Mouse (Mus musculus): ENCODE data around the gene Lce3e. TPM values are rescaled to one million over a fixed set of nuclear protein-coding genes. Genes with fewer than 3 reads are reported as not detected.

Lce3e gene
- not detected in 2 replicates for polyA plus RNA-seq (2016; fragmentation: Nextera tagmentation; extraction: Ambion mirVana)

- Histone ChIP-seq H3K9ac (no peak within 1 kb of the TSS), H3K36me3 (no peaks in the 10 kb centered on the region), H3K4me2 (replicated peaks) (no peak within 1 kb of the TSS), H3K27ac (no peak within 1 kb of the TSS), H3K4me1 (no peaks in the 10 kb centered on the region), H3K9me3 (no peaks in the 10 kb centered on the region), H3K4me3 (no peak within 1 kb of the TSS), H3K27me3 (replicated peaks) (no peaks in the 10 kb centered on the region)
- 95% methylated on average over 2 of the region's 2 CpGs for WGBS
- no peak for ATAC-seq (ENCODE audit: low FRiP score, low read depth)
These were observed at the start of gene Lce3e for GRCm38 (mm10) chr3:92966761-92967160. TSS of gene Lce3e (plus strand) at chr3:92967061.

GRCm38 (mm10) chr3:92920364-92920763 lies 46.5 kb upstream of the Lce3e start:
- H3K9ac ChIP-seq = no peak overlapping the region
- no peak for ATAC-seq (ENCODE audit: low FRiP score, low read depth)
- WGBS = 63% methylated on average over 4 of the region's 4 CpGs

GRCm38 (mm10) chr3:92926130-92926529 lies 40.7 kb upstream of the Lce3e start, which contains the start of gene Lce3a:
TSS of gene Lce3a (minus strand) at chr3:92926230.
- no peak within 1 kb of the TSS for H3K9ac ChIP-seq
- no peaks in the 10 kb centered on the region for H3K4me1 ChIP-seq
- no peaks in the 10 kb centered on the region for H3K9me3 ChIP-seq
- no peak within 1 kb of the TSS for H3K27ac ChIP-seq
- H3K36me3 ChIP-seq = no peaks in the 10 kb centered on the region
- no peak within 1 kb of the TSS for H3K4me3 ChIP-seq
- no peak within 1 kb of the TSS for H3K4me2 ChIP-seq (replicated peaks)
- H3K27me3 ChIP-seq (replicated peaks) = no peaks in the 10 kb centered on the region
- ATAC-seq (ENCODE audit: low FRiP score, low read depth) = no peak
- WGBS = 82% methylated on average over 2 of the region's 2 CpGs

More at GRCm38 (mm10) chr3:92920364-92920763, 46.5 kb upstream of the Lce3e start:
- H3K9me3 ChIP-seq = no peaks in the 10 kb centered on the region
- no peaks in the 10 kb centered on the region for H3K4me1 ChIP-seq
- H3K4me2 ChIP-seq (replicated peaks) = no peak overlapping the region
- no peaks in the 10 kb centered on the region for H3K27me3 ChIP-seq (replicated peaks)
- no peak overlapping the region for H3K4me3 ChIP-seq
- no peak overlapping the region for H3K27ac ChIP-seq
- H3K36me3 ChIP-seq = no peaks in the 10 kb centered on the region

GRCm38 (mm10) chr3:92932679-92933078 lies 34.2 kb upstream of the Lce3e start, which contains the start of gene Lce3b:
TSS of gene Lce3b (plus strand) at chr3:92932979.
- no peak within 1 kb of the TSS for H3K4me2 ChIP-seq (replicated peaks)
- no peak within 1 kb of the TSS for H3K9ac ChIP-seq
- no peaks in the 10 kb centered on the region for H3K9me3 ChIP-seq
- WGBS = 71% methylated on average over 2 of the region's 2 CpGs
- no peak within 1 kb of the TSS for H3K27ac ChIP-seq
- no peaks in the 10 kb centered on the region for H3K4me1 ChIP-seq
- H3K4me3 ChIP-seq = no peak within 1 kb of the TSS
- no peaks in the 10 kb centered on the region for H3K36me3 ChIP-seq
- ATAC-seq (ENCODE audit: low FRiP score, low read depth) = no peak
- no peaks in the 10 kb centered on the region for H3K27me3 ChIP-seq (replicated peaks)

GRCm38 (mm10) chr3:92944186-92944585 lies 22.7 kb upstream of the Lce3e start, which contains the start of gene Lce3c:
TSS of gene Lce3c (plus strand) at chr3:92944486.
- Histone ChIP-seq H3K4me2 (replicated peaks) (no peak within 1 kb of the TSS), H3K4me3 (no peak within 1 kb of the TSS), H3K27me3 (replicated peaks) (no peaks in the 10 kb centered on the region), H3K27ac (no peak within 1 kb of the TSS), H3K36me3 (no peaks in the 10 kb centered on the region), H3K4me1 (no peaks in the 10 kb centered on the region), H3K9me3 (no peaks in the 10 kb centered on the region), H3K9ac (no peak within 1 kb of the TSS)
- ATAC-seq (ENCODE audit: low FRiP score, low read depth) = no peak
- WGBS = 86% methylated on average over 1 of the region's 1 CpGs

GRCm38 (mm10) chr3:92957090-92957489 lies 9.8 kb upstream of the Lce3e start, which contains the start of gene Lce3d:
TSS of gene Lce3d (plus strand) at chr3:92957390.
- no peaks in the 10 kb centered on the region for H3K4me1 ChIP-seq
- no peak within 1 kb of the TSS for H3K4me2 ChIP-seq (replicated peaks)
- no peaks in the 10 kb centered on the region for H3K36me3 ChIP-seq
- no peak within 1 kb of the TSS for H3K9ac ChIP-seq
- no peak within 1 kb of the TSS for H3K27ac ChIP-seq
- H3K4me3 ChIP-seq = no peak within 1 kb of the TSS
- H3K27me3 ChIP-seq (replicated peaks) = no peaks in the 10 kb centered on the region
- H3K9me3 ChIP-seq = no peaks in the 10 kb centered on the region
- 92% methylated on average over 1 of the region's 1 CpGs for WGBS
- no peak for ATAC-seq (ENCODE audit: low FRiP score, low read depth)

GRCm38 (mm10) chr3:92978484-92978883 lies 11.6 kb downstream of the Lce3e start:
- H3K27ac ChIP-seq = no peak overlapping the region
- no peaks in the 10 kb centered on the region for H3K27me3 ChIP-seq (replicated peaks)
- no peaks in the 10 kb centered on the region for H3K4me1 ChIP-seq
- no peak overlapping the region for H3K9ac ChIP-seq
- no peak overlapping the region for H3K4me2 ChIP-seq (replicated peaks)
- H3K9me3 ChIP-seq = no peaks in the 10 kb centered on the region
- H3K36me3 ChIP-seq = no peaks in the 10 kb centered on the region
- 84% methylated on average over 2 of the region's 2 CpGs for WGBS
- no peak overlapping the region for H3K4me3 ChIP-seq
- ATAC-seq (ENCODE audit: low FRiP score, low read depth) = no peak

GRCm38 (mm10) chr3:92991926-92992325 lies 25.1 kb downstream of the Lce3e start, which contains the start of gene Lce3f:
TSS of gene Lce3f (plus strand) at chr3:92992226.
- no peaks in the 10 kb centered on the region for H3K36me3 ChIP-seq
- no peak within 1 kb of the TSS for H3K27ac ChIP-seq
- H3K27me3 ChIP-seq (replicated peaks) = no peaks in the 10 kb centered on the region
- H3K4me2 ChIP-seq (replicated peaks) = no peak within 1 kb of the TSS
- H3K4me1 ChIP-seq = no peaks in the 10 kb centered on the region
- no peak within 1 kb of the TSS for H3K4me3 ChIP-seq
- no peak for ATAC-seq (ENCODE audit: low FRiP score, low read depth)
- H3K9ac ChIP-seq = no peak within 1 kb of the TSS
- no peaks in the 10 kb centered on the region for H3K9me3 ChIP-seq

GRCm38 (mm10) chr3:92998691-92999090 lies 31.8 kb downstream of the Lce3e start:
- 4% methylated on average over 7 of the region's 7 CpGs for WGBS
- no peaks in the 10 kb centered on the region for H3K4me1 ChIP-seq
- peak; percentile 87 for ATAC-seq (ENCODE audit: low FRiP score, low read depth)
- H3K4me2 ChIP-seq (replicated peaks) = no peak overlapping the region
- H3K9ac ChIP-seq = no peak overlapping the region
- H3K27ac ChIP-seq = no peak overlapping the region
- H3K27me3 ChIP-seq (replicated peaks) = no peaks in the 10 kb centered on the region
- no peak overlapping the region for H3K4me3 ChIP-seq
- no peaks in the 10 kb centered on the region for H3K9me3 ChIP-seq
- no peaks in the 10 kb centered on the region for H3K36me3 ChIP-seq

GRCm38 (mm10) chr3:93000621-93001020 lies 33.8 kb downstream of the Lce3e start:
- Histone ChIP-seq H3K4me2 (replicated peaks) (no peak overlapping the region), H3K27me3 (replicated peaks) (no peaks in the 10 kb centered on the region), H3K9me3 (no peaks in the 10 kb centered on the region), H3K9ac (no peak overlapping the region), H3K4me3 (no peak overlapping the region), H3K27ac (no peak overlapping the region), H3K4me1 (no peaks in the 10 kb centered on the region), H3K36me3 (no peaks in the 10 kb centered on the region)
- no peak for ATAC-seq (ENCODE audit: low FRiP score, low read depth)
- WGBS = 84% methylated on average over 3 of the region's 3 CpGs

- no peaks in the 10 kb centered on the region for H3K36me3 ChIP-seq
- H3K9ac ChIP-seq = no peak overlapping the region
- 80% methylated on average over 4 of the region's 4 CpGs for WGBS
- no peaks in the 10 kb centered on the region for H3K9me3 ChIP-seq
- no peaks in the 10 kb centered on the region for H3K4me1 ChIP-seq
- H3K4me2 ChIP-seq (replicated peaks) = no peak overlapping the region
- H3K4me3 ChIP-seq = no peak overlapping the region
- no peaks in the 10 kb centered on the region for H3K27me3 ChIP-seq (replicated peaks)
- no peak for ATAC-seq (ENCODE audit: low FRiP score, low read depth)
- no peak overlapping the region for H3K27ac ChIP-seq
These were observed 36.0 kb downstream of the Lce3e start for GRCm38 (mm10) chr3:93002843-93003242.

GRCm38 (mm10) chr3:93014378-93014801 lies 47.5 kb downstream of the Lce3e start:
- Histone ChIP-seq H3K4me1 (no peaks in the 10 kb centered on the region), H3K27me3 (replicated peaks) (no peaks in the 10 kb centered on the region), H3K27ac (no peak overlapping the region), H3K4me2 (replicated peaks) (peak overlapping the region; percentile 80), H3K9ac (peak overlapping the region; percentile 41), H3K36me3 (no peaks in the 10 kb centered on the region), H3K4me3 (peak overlapping the region; percentile 43), H3K9me3 (no peaks in the 10 kb centered on the region)
- WGBS = 1% methylated on average over 24 of the region's 24 CpGs
- peak; percentile 86 for ATAC-seq (ENCODE audit: low FRiP score, low read depth)

- H3K27ac ChIP-seq = no peak overlapping the region
- H3K9ac ChIP-seq = peak overlapping the region; percentile 41; the same call in 1 of the 2 replicates
- peak overlapping the region; percentile 43 for H3K4me3 ChIP-seq
- WGBS = 24% methylated on average over 5 of the region's 5 CpGs
- H3K9me3 ChIP-seq = no peaks in the 10 kb centered on the region
- H3K4me1 ChIP-seq = no peaks in the 10 kb centered on the region
- ATAC-seq (ENCODE audit: low FRiP score, low read depth) = 0 out of 2 replicates have a peak, but pooled peaks have one; percentile 22
- peak overlapping the region; percentile 80 for H3K4me2 ChIP-seq (replicated peaks)
- no peaks in the 10 kb centered on the region for H3K36me3 ChIP-seq
- H3K27me3 ChIP-seq (replicated peaks) = no peaks in the 10 kb centered on the region
These were observed 48.0 kb downstream of the Lce3e start for GRCm38 (mm10) chr3:93014871-93015270.

All from neural tube, embryonic 12.5 days (tissue).